Mouse (Mus musculus): Measurements from ENCODE around the gene Hint1. TPM values are rescaled to one million over a fixed set of nuclear protein-coding genes. Genes with fewer than 3 reads are reported as not detected.

Hint1 gene
- polyA plus RNA-seq, 1 experiment, result 1,165 TPM

DNA sequence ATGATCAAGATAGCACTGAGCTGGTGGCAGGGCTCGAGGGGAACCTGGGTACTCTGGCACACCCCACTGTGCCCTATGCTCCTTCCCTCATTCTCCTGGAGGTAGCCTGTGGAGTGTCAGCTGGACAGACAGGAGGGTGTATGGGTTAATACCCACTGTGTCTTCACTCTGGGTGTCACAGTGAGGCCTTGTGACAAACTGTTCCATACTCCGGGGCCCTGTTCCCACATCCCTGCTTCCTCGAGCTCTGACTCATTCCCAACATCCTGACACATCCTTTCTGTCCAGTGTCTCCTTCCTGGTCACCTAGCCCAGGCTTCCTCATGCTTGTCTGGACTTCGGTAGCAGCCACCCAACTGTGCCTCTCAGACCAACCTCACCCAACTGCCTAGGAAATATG, 40.3 kb downstream of the Hint1 start:
- no peaks in the 10 kb centered on the region for H3K79me3 ChIP-seq (ENCODE audit: low read depth)

GRCm38 (mm10) chr11:54907259-54907658, 41.1 kb downstream of the Hint1 start:
- H3K4me3 ChIP-seq (ENCODE audit: insufficient read depth, poor library complexity, severe bottlenecking), result no peak overlapping the region
- H3K79me2 ChIP-seq (ENCODE audit: control insufficient read depth, insufficient read depth), result no peaks in the 10 kb centered on the region
- peaks cover 6% of the 10 kb centered on the region for H3K36me3 ChIP-seq (ENCODE audit: control insufficient read depth, insufficient read depth)
- no peak for TF ChIP-seq MYOG (IDR thresholded peaks at IDR 0.05; ENCODE audit: control insufficient read depth, extremely low read depth, insufficient read length)
- TF ChIP-seq CTCF (IDR thresholded peaks at IDR 0.05; ENCODE audit: control insufficient read depth, insufficient read depth, insufficient read length), result no peak
- no peak for TF ChIP-seq MYOD1 (IDR thresholded peaks at IDR 0.05; ENCODE audit: control insufficient read depth, insufficient read length, low read depth)
- TF ChIP-seq MAX (IDR thresholded peaks at IDR 0.05), result no peak
- no peak for TF ChIP-seq FOSL1 (IDR thresholded peaks at IDR 0.05; ENCODE audit: insufficient read depth, low read length, poor library complexity, severe bottlenecking)
- TF ChIP-seq CEBPB (IDR thresholded peaks at IDR 0.05; ENCODE audit: low read depth), result no peak
- TF ChIP-seq USF1 (IDR thresholded peaks at IDR 0.05; ENCODE audit: low read depth), result no peak
- no peaks in the 10 kb centered on the region for H3K27me3 ChIP-seq (ENCODE audit: control insufficient read depth, insufficient read depth, insufficient read length)
- H3ac ChIP-seq (ENCODE audit: control insufficient read depth, insufficient read length, low read depth), result no peak overlapping the region
- no peaks in the 10 kb centered on the region for H3K79me3 ChIP-seq (ENCODE audit: low read depth)

More for the DNA sequence above, 40.3 kb downstream of the Hint1 start:
- H3K27me3 ChIP-seq (ENCODE audit: control insufficient read depth, insufficient read depth, insufficient read length), result no peaks in the 10 kb centered on the region
- H3K36me3 ChIP-seq (ENCODE audit: control insufficient read depth, insufficient read depth), result peaks cover 6% of the 10 kb centered on the region
- TF ChIP-seq MYOD1 (IDR thresholded peaks at IDR 0.05; ENCODE audit: control insufficient read depth, insufficient read length, low read depth), result no peak
- TF ChIP-seq FOSL1 (IDR thresholded peaks at IDR 0.05; ENCODE audit: insufficient read depth, low read length, poor library complexity, severe bottlenecking), result no peak
- TF ChIP-seq MYOG (IDR thresholded peaks at IDR 0.05; ENCODE audit: control insufficient read depth, extremely low read depth, insufficient read length), result no peak
- TF ChIP-seq CEBPB (IDR thresholded peaks at IDR 0.05; ENCODE audit: low read depth), result no peak
- no peak for TF ChIP-seq USF1 (IDR thresholded peaks at IDR 0.05; ENCODE audit: low read depth)
- TF ChIP-seq MAX (IDR thresholded peaks at IDR 0.05), result no peak
- TF ChIP-seq CTCF (IDR thresholded peaks at IDR 0.05; ENCODE audit: control insufficient read depth, insufficient read depth, insufficient read length), result no peak
- no peaks in the 10 kb centered on the region for H3K79me2 ChIP-seq (ENCODE audit: control insufficient read depth, insufficient read depth)
- no peak overlapping the region for H3ac ChIP-seq (ENCODE audit: control insufficient read depth, insufficient read length, low read depth)
- no peak overlapping the region for H3K4me3 ChIP-seq (ENCODE audit: insufficient read depth, poor library complexity, severe bottlenecking)

DNA sequence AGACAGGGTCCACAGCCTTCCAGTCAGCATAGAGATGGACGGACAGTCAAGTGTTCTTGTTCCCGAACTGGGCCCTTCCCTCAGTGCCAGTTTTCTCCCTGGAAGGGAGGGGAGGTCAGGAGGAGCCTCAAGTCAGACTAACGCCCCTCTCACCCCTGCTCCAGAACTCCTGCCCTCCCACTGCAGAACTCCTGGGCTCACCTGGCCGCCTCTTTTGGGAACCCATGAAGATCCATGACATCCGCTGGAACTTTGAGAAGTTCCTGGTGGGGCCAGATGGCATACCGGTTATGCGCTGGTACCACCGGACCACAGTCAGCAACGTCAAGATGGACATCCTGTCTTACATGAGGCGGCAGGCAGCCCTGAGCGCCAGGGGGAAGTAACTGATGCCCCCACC, 43.1 kb downstream of the Hint1 start:
- H3K36me3 ChIP-seq (ENCODE audit: control insufficient read depth, insufficient read depth), result peaks cover 9% of the 10 kb centered on the region
- H3K4me3 ChIP-seq (ENCODE audit: insufficient read depth, poor library complexity, severe bottlenecking), result no peak overlapping the region
- H3K27me3 ChIP-seq (ENCODE audit: control insufficient read depth, insufficient read depth, insufficient read length), result no peaks in the 10 kb centered on the region
- H3ac ChIP-seq (ENCODE audit: control insufficient read depth, insufficient read length, low read depth), result no peak overlapping the region
- no peaks in the 10 kb centered on the region for H3K79me2 ChIP-seq (ENCODE audit: control insufficient read depth, insufficient read depth)
- no peaks in the 10 kb centered on the region for H3K79me3 ChIP-seq (ENCODE audit: low read depth)
- no peak for TF ChIP-seq FOSL1 (IDR thresholded peaks at IDR 0.05; ENCODE audit: insufficient read depth, low read length, poor library complexity, severe bottlenecking)
- TF ChIP-seq CEBPB (IDR thresholded peaks at IDR 0.05; ENCODE audit: low read depth), result no peak
- TF ChIP-seq MYOD1 (IDR thresholded peaks at IDR 0.05; ENCODE audit: control insufficient read depth, insufficient read length, low read depth), result no peak
- TF ChIP-seq USF1 (IDR thresholded peaks at IDR 0.05; ENCODE audit: low read depth), result no peak
- no peak for TF ChIP-seq MAX (IDR thresholded peaks at IDR 0.05)

DNA sequence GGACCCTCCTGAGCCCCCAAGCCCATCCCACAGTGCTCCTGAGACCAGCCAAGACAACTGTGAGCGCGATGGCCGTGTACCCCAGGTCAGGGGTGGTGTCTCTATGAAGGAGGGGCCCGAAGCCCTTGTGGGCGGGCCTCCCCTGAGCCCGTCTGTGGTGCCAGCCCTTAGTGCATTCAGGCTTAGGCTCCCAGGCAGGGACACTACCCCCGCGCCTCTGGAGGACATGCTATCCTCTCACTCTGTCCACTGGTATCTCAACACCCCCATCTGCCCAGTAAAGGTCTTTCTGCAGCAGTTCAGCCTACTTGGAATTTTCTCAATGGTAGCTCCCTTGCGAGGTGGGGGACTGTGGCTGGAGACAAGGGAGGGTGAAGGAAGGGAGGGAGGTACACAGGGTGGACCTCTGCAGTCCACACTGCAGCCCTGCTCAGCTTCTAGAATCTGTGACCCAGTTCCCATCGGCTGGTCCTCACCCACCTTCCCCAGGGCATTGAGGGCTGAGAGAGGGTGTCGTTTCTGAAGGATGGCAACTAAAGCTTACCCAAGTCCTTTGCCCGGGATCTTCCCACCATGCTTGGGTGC, 44.0 kb downstream of the Hint1 start:
- no peak overlapping the region for H3ac ChIP-seq (ENCODE audit: control insufficient read depth, insufficient read length, low read depth)
- H3K27me3 ChIP-seq (ENCODE audit: control insufficient read depth, insufficient read depth, insufficient read length), result no peaks in the 10 kb centered on the region
- no peak for TF ChIP-seq CEBPB (IDR thresholded peaks at IDR 0.05; ENCODE audit: low read depth)
- no peaks in the 10 kb centered on the region for H3K79me3 ChIP-seq (ENCODE audit: low read depth)
- H3K36me3 ChIP-seq (ENCODE audit: control insufficient read depth, insufficient read depth), result peaks cover 10% of the 10 kb centered on the region
- no peak overlapping the region for H3K4me3 ChIP-seq (ENCODE audit: insufficient read depth, poor library complexity, severe bottlenecking)
- H3K79me2 ChIP-seq (ENCODE audit: control insufficient read depth, insufficient read depth), result no peaks in the 10 kb centered on the region

GRCm38 (mm10) chr11:54911201-54911600, 45.0 kb downstream of the Hint1 start:
- Histone ChIP-seq H3K79me3 (ENCODE audit: low read depth) (no peaks in the 10 kb centered on the region), H3K79me2 (ENCODE audit: control insufficient read depth, insufficient read depth) (no peaks in the 10 kb centered on the region), H3K4me3 (ENCODE audit: insufficient read depth, poor library complexity, severe bottlenecking) (no peak overlapping the region), H3ac (ENCODE audit: control insufficient read depth, insufficient read length, low read depth) (no peak overlapping the region), H3K27me3 (ENCODE audit: control insufficient read depth, insufficient read depth, insufficient read length) (no peaks in the 10 kb centered on the region), H3K36me3 (ENCODE audit: control insufficient read depth, insufficient read depth) (peaks cover 17% of the 10 kb centered on the region)
- no peak for TF ChIP-seq MYOG (IDR thresholded peaks at IDR 0.05; ENCODE audit: control insufficient read depth, extremely low read depth, insufficient read length)
- TF ChIP-seq USF1 (IDR thresholded peaks at IDR 0.05; ENCODE audit: low read depth), result no peak
- TF ChIP-seq CTCF (IDR thresholded peaks at IDR 0.05; ENCODE audit: control insufficient read depth, insufficient read depth, insufficient read length), result no peak
- no peak for TF ChIP-seq MYOD1 (IDR thresholded peaks at IDR 0.05; ENCODE audit: control insufficient read depth, insufficient read length, low read depth)
- TF ChIP-seq MAX (IDR thresholded peaks at IDR 0.05), result no peak
- TF ChIP-seq CEBPB (IDR thresholded peaks at IDR 0.05; ENCODE audit: low read depth), result no peak
- TF ChIP-seq FOSL1 (IDR thresholded peaks at IDR 0.05; ENCODE audit: insufficient read depth, low read length, poor library complexity, severe bottlenecking), result no peak

Measured in C2C12 (cell line).